Mouse (Mus musculus): ENCODE measurements around the gene Gm7247. TPM values are rescaled to one million over a fixed set of nuclear protein-coding genes. Genes with fewer than 3 reads are reported as not detected.

Gm7247 gene
- total RNA-seq (2023) = not detected

DNA sequence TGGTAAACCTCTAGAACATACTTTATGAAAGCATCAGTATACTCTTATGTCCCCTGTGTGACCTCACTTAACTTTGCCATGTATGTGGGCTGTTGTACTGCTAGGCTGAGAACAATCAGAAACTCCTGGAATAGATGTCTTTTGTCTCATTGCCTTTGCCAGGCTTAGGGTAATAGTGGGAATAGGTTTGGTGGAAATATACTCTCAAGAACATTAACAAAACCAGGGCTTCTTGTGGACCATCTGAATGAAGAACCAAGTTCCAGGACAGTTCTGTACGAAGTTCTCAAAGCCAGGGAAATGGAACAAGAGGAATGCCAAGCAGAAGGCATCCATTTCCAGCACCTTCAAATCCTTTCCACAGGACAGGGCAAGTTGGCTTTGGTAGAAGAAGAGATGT lies at the start of gene Gm7247:
Gm7247 (plus strand) TSS at position 301 of the 400 bp plus-strand sequence.

DNA sequence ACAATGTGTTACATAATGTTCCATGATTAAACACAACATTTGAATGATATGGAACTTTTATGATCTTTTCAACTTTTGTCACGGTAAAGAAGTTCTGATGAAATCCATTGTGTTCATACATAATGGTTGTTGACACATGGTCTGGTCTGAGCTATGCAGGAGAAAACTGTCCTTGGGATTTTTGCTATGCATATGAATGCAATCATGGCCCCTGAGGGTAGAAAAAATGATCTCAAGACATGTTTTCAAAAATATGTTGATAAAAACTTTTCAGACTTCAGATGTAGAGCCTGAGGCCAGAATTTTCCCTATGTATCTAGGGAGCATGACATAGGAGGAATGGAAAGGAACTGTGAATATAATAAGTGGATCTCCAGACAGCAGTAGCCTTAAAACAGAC lies 49.0 kb downstream of the Gm7247 start, which contains the start of gene Vmn2r88:
Vmn2r88 (plus strand) TSS at position 301 of the 400 bp plus-strand sequence.

DNA sequence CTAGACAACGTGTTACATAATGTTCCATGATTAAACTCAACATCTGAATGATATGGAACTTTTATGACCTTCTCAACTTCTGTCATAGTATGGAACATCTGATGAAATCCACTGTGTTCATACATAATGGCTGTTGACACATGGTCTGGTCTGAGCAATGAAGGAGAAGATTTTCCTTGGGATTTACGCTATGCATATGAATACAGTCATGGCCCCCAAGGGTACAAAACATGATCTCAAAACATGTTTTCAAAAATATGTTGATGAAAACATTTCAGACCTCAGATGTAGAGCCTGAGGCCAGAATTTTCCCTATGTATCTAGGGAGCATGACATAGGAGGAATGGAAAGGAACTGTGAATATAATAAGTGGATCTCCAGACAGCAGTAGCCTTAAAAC lies 90.0 kb downstream of the Gm7247 start, which contains the start of gene Vmn2r89:
Vmn2r89 (plus strand) TSS at position 301 of the 400 bp plus-strand sequence.

DNA sequence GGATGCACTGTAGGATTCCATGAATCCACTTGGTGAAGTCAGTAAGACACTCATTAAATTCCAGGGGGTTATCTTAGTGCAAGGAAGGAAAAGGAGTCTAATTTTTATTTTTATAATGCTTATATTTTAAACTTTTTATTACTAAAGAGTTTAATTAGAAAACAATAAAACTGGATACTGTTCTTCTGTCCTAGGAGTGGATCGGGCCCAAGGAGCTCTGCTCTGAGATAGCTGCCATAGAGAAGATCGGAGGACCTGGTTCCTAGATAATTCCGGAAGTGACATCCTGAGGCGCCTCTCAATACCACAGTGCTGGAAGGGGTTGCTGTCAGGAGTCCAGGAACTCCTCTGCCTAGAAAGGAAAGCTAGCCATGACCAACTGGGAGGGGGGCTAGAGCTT lies 190.9 kb downstream of the Gm7247 start, which contains the start of gene Gm5622:
Gm5622 (plus strand) TSS at position 301 of the 400 bp plus-strand sequence.

DNA sequence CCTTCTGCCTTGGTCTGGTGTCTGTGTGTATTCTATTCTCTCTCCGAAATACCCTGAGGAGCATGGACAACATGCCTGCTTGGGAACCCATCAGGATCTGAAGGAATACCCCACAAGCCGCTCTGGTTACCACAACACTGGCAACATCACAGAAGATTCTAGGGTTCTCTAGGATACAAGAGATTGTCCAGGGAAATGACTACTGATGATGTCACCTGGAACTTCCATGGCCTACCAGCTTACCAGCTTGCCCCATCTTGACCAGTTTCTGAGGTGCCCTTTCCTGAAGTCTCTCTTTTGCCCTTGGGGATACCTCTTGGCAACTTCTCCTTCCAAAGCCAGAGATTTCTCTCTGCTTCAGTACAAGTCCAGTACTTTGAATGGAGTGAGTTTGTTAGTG lies 212.4 kb downstream of the Gm7247 start, which contains the start of gene Gm17175:
Gm17175 (minus strand) TSS at position 101 of the 400 bp plus-strand sequence.

GRCm38 (mm10) chr14:51592039-51592438 lies 230.5 kb downstream of the Gm7247 start, which contains the start of gene Gm17174:
TSS of gene Gm17174 (minus strand) at chr14:51592139.

GRCm38 (mm10) chr14:51611210-51611609 lies 249.7 kb downstream of the Gm7247 start, which contains the start of gene Gm17078:
TSS of gene Gm17078 (minus strand) at chr14:51611310.

Other genes starting within 250 kb of the Gm7247 start
- gene Eddm3b, start 247.3 kb upstream of the Gm7247 start, total RNA-seq (2023) = not detected
- 10.3 TPM for gene Rnase6, start 237.8 kb upstream of the Gm7247 start, total RNA-seq (2023)
- gene Rnase1, start 215.0 kb upstream of the Gm7247 start, total RNA-seq (2023) = 3.2 TPM
- gene Rnase2b, start 199.5 kb upstream of the Gm7247 start, total RNA-seq (2023) = not detected
- not detected for gene Ang2, start 162.6 kb upstream of the Gm7247 start, total RNA-seq (2023)
- not detected for gene Ear14, start 158.4 kb upstream of the Gm7247 start, total RNA-seq (2023)
- gene Rnase2a, start 105.6 kb upstream of the Gm7247 start, total RNA-seq (2023) = not detected
- not detected for gene Vmn2r88, start 49.1 kb downstream of the Gm7247 start, total RNA-seq (2023)
- gene Vmn2r89, start 90.1 kb downstream of the Gm7247 start, total RNA-seq (2023) = not detected
- gene Gm5622, start 191.0 kb downstream of the Gm7247 start, total RNA-seq (2023) = not detected
- gene Gm17175, start 212.3 kb downstream of the Gm7247 start, total RNA-seq (2023) = not detected
- not detected for gene Gm17174, start 230.4 kb downstream of the Gm7247 start, total RNA-seq (2023)
- not detected for gene Gm17078, start 249.6 kb downstream of the Gm7247 start, total RNA-seq (2023)